Mouse (Mus musculus) midbrain, embryonic 12.5 days (tissue): ENCODE data around the gene Tmem108. TPM values are rescaled to one million over a fixed set of nuclear protein-coding genes. Genes with fewer than 3 reads are reported as not detected.

Experiments
- ATAC-seq: fragments of 200-750 bp; cut with Nextera tagmentation; 2 replicates; pipeline ENCODE4 v1.8.0; 2017; ENCODE audit warnings: low read depth, moderate TSS enrichment, moderate library complexity; ENCODE audit not compliant: low FRiP score
- H3K27ac ChIP-seq: fragments of 300-500 bp; sonication (generic); replicated peaks from 2 replicates; pipeline ENCODE4 v1.5.1; 2016; ENCODE audit warnings: mild to moderate bottlenecking
- H3K27me3 ChIP-seq: fragments of 300-500 bp; sonication (generic); 2 replicates; pipeline ENCODE4 v1.6.1; 2016; ENCODE audit warnings: mild to moderate bottlenecking
- H3K36me3 ChIP-seq: fragments of 300-500 bp; sonication (generic); 2 replicates; pipeline ENCODE4 v1.6.1; 2016
- H3K4me1 ChIP-seq: fragments of 300-500 bp; sonication (generic); 2 replicates; pipeline ENCODE4 v1.6.1; 2016
- H3K4me2 ChIP-seq: fragments of 300-500 bp; sonication (generic); replicated peaks from 2 replicates; pipeline ENCODE4 v1.6.1; 2016; ENCODE audit warnings: mild to moderate bottlenecking, moderate library complexity
- H3K4me3 ChIP-seq: fragments of 300-500 bp; sonication (generic); 2 replicates; pipeline ENCODE4 v1.5.1; 2016; ENCODE audit warnings: mild to moderate bottlenecking
- H3K9ac ChIP-seq: fragments of 300-500 bp; sonication (generic); replicated peaks from 2 replicates; pipeline ENCODE4 v1.6.1; 2016; ENCODE audit warnings: mild to moderate bottlenecking, moderate library complexity
- H3K9me3 ChIP-seq: fragments of 300-500 bp; sonication (generic); 2 replicates; pipeline ENCODE4 v1.6.1; 2016; ENCODE audit warnings: mild to moderate bottlenecking
- WGBS: fragments of 180-500 bp; shearing (Covaris S2); methylation state at CpG from one replicate; pipeline ENCODE4 v1.1.7; 2016; 5-methylcytosine and 5-hydroxymethylcytosine counted together
- polyA plus RNA-seq: library from polyadenylated mRNA; unstranded; fragments of >200 nt; fragmentation: Nextera tagmentation; extraction: Ambion mirVana; gene quantifications from 2 replicates; pipeline ENCODE4 v1.2.1, GENCODE M21; 2016

The Tmem108 gene
- 14.0 and 17.0 TPM in 2 replicates for polyA plus RNA-seq

GRCm38 (mm10) chr9:103761647-103762084 is at the start of gene Tmem108:
Gene Tmem108, minus strand, starts transcription at chr9:103761837.
- WGBS: under 1% methylated on average over 46 of the region's 51 CpGs
- H3K9me3 ChIP-seq: no peaks in the 10 kb centered on the region
- no peaks in the 10 kb centered on the region for H3K36me3 ChIP-seq
- peaks cover 21% of the 10 kb centered on the region for H3K4me1 ChIP-seq
- peak within 1 kb of the TSS; percentile 62 for H3K27ac ChIP-seq
- H3K27me3 ChIP-seq: peaks cover 36% of the 10 kb centered on the region
- H3K9ac ChIP-seq: peak within 1 kb of the TSS; percentile 74
- H3K4me3 ChIP-seq: peak within 1 kb of the TSS; percentile 68
- peak; percentile 97 for ATAC-seq
- peak within 1 kb of the TSS; percentile 91 for H3K4me2 ChIP-seq

GRCm38 (mm10) chr9:103789029-103789428 is 27.4 kb upstream of the Tmem108 start:
- no peak overlapping the region for H3K27ac ChIP-seq
- no peaks in the 10 kb centered on the region for H3K27me3 ChIP-seq
- ATAC-seq: no peak
- H3K9ac ChIP-seq: no peak overlapping the region
- H3K36me3 ChIP-seq: no peaks in the 10 kb centered on the region
- no peak overlapping the region for H3K4me3 ChIP-seq
- H3K4me2 ChIP-seq: no peak overlapping the region
- no peaks in the 10 kb centered on the region for H3K9me3 ChIP-seq
- no peaks in the 10 kb centered on the region for H3K4me1 ChIP-seq
- 64% methylated on average over 1 of the region's 1 CpGs for WGBS

DNA sequence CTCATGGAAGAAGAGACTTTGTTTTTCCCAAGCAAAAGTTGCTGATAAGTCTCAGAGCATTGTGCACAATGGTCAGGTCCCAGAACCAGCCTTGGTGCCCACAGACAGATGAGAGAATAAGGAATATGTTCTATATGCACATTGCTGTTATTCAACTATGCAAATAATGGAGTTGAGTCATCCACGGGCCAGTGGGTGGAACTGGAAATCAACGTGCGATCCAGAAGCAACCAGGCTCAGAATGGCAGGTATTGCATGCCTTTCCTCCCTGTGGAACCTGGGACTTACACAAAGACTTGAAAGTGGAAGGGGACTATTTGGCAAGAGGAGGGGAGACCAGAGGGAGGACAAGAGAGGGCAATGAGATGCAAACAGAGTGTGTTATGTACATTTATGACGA is 22.5 kb upstream of the Tmem108 start:
- WGBS: 91% methylated on average over 4 of the region's 4 CpGs
- no peak overlapping the region for H3K9ac ChIP-seq
- ATAC-seq: no peak
- H3K4me2 ChIP-seq: no peak overlapping the region
- H3K4me1 ChIP-seq: no peaks in the 10 kb centered on the region
- H3K27me3 ChIP-seq: no peaks in the 10 kb centered on the region
- H3K9me3 ChIP-seq: no peaks in the 10 kb centered on the region
- no peak overlapping the region for H3K27ac ChIP-seq
- H3K4me3 ChIP-seq: no peak overlapping the region
- H3K36me3 ChIP-seq: no peaks in the 10 kb centered on the region

DNA sequence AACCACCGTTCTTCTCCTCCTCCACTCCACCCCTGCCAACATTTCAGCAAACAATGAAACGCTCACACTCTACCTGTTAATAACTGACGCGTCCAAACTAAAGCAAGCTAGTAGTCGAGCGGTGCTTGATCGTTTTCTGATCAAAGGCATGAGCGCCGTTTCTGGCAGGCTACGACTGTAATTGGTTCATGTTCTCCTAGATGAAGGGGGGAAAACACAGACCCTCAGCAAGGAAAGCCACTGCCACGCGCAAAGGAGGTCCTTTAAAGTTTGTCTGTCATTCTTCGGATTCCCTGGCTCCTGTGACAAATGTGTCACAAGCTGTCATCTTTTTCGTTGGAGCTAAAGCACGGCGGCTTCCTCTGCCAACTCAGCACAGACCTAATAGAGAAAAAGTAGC is 21.6 kb upstream of the Tmem108 start:
- no peak for ATAC-seq
- H3K36me3 ChIP-seq: no peaks in the 10 kb centered on the region
- no peaks in the 10 kb centered on the region for H3K4me1 ChIP-seq
- H3K27me3 ChIP-seq: no peaks in the 10 kb centered on the region
- no peak overlapping the region for H3K27ac ChIP-seq
- H3K4me3 ChIP-seq: no peak overlapping the region
- H3K4me2 ChIP-seq: no peak overlapping the region
- no peak overlapping the region for H3K9ac ChIP-seq
- H3K9me3 ChIP-seq: no peaks in the 10 kb centered on the region
- WGBS: 88% methylated on average over 16 of the region's 16 CpGs

GRCm38 (mm10) chr9:103782306-103782705 is 20.7 kb upstream of the Tmem108 start:
- H3K27ac ChIP-seq: no peak overlapping the region
- H3K9me3 ChIP-seq: no peaks in the 10 kb centered on the region
- WGBS: 81% methylated on average over 7 of the region's 7 CpGs
- H3K4me1 ChIP-seq: no peaks in the 10 kb centered on the region
- H3K36me3 ChIP-seq: no peaks in the 10 kb centered on the region
- no peak overlapping the region for H3K4me3 ChIP-seq
- no peak overlapping the region for H3K9ac ChIP-seq
- no peaks in the 10 kb centered on the region for H3K27me3 ChIP-seq
- no peak for ATAC-seq
- no peak overlapping the region for H3K4me2 ChIP-seq

- no peak overlapping the region for H3K27ac ChIP-seq
- H3K4me2 ChIP-seq: no peak overlapping the region
- H3K9ac ChIP-seq: no peak overlapping the region
- H3K4me3 ChIP-seq: no peak overlapping the region
- whole genome bisulfite sequencing: 85% methylated on average over 7 of the region's 7 CpGs
- no peaks in the 10 kb centered on the region for H3K4me1 ChIP-seq
- H3K9me3 ChIP-seq: no peaks in the 10 kb centered on the region
- ATAC-seq: no peak
- H3K27me3 ChIP-seq: no peaks in the 10 kb centered on the region
- no peaks in the 10 kb centered on the region for H3K36me3 ChIP-seq
Observed at GRCm38 (mm10) chr9:103781407-103781806, 19.8 kb upstream of the Tmem108 start.

GRCm38 (mm10) chr9:103780598-103780997 is 19.0 kb upstream of the Tmem108 start:
- no peak overlapping the region for H3K4me3 ChIP-seq
- no peak for ATAC-seq
- no peaks in the 10 kb centered on the region for H3K27me3 ChIP-seq
- no peaks in the 10 kb centered on the region for H3K9me3 ChIP-seq
- H3K4me1 ChIP-seq: no peaks in the 10 kb centered on the region
- H3K27ac ChIP-seq: no peak overlapping the region
- WGBS: 91% methylated on average over 4 of the region's 4 CpGs
- no peak overlapping the region for H3K9ac ChIP-seq
- H3K36me3 ChIP-seq: no peaks in the 10 kb centered on the region
- no peak overlapping the region for H3K4me2 ChIP-seq

- Histone ChIP-seq H3K9ac (no peak overlapping the region), H3K27ac (no peak overlapping the region), H3K4me3 (no peak overlapping the region), H3K4me2 (no peak overlapping the region), H3K27me3 (no peaks in the 10 kb centered on the region), H3K9me3 (no peaks in the 10 kb centered on the region), H3K4me1 (no peaks in the 10 kb centered on the region), H3K36me3 (no peaks in the 10 kb centered on the region)
- ATAC-seq: no peak
- WGBS: 55% methylated on average over 1 of the region's 1 CpGs
Observed at GRCm38 (mm10) chr9:103778185-103778584, 16.5 kb upstream of the Tmem108 start.

GRCm38 (mm10) chr9:103761151-103761571 is 476 bp downstream of the Tmem108 start:
- Histone ChIP-seq H3K27ac (peak overlapping the region; percentile 62), H3K4me1 (peaks cover 21% of the 10 kb centered on the region), H3K4me2 (peak overlapping the region; percentile 91), H3K36me3 (no peaks in the 10 kb centered on the region), H3K9ac (peak overlapping the region; percentile 74), H3K9me3 (no peaks in the 10 kb centered on the region), H3K4me3 (peak overlapping the region; percentile 68), H3K27me3 (peaks cover 36% of the 10 kb centered on the region)
- peak; percentile 42 for ATAC-seq
- WGBS: under 1% methylated on average over 30 of the region's 30 CpGs

GRCm38 (mm10) chr9:103760356-103760755 is 1.3 kb downstream of the Tmem108 start:
- no peak for ATAC-seq
- H3K4me1 ChIP-seq: peaks cover 21% of the 10 kb centered on the region
- WGBS: 33% methylated on average over 8 of the region's 8 CpGs
- H3K27me3 ChIP-seq: peaks cover 36% of the 10 kb centered on the region
- peak overlapping the region; percentile 68 for H3K4me3 ChIP-seq
- H3K36me3 ChIP-seq: no peaks in the 10 kb centered on the region
- H3K9ac ChIP-seq: no peak overlapping the region
- H3K4me2 ChIP-seq: peak overlapping the region; percentile 91
- no peaks in the 10 kb centered on the region for H3K9me3 ChIP-seq
- no peak overlapping the region for H3K27ac ChIP-seq

DNA sequence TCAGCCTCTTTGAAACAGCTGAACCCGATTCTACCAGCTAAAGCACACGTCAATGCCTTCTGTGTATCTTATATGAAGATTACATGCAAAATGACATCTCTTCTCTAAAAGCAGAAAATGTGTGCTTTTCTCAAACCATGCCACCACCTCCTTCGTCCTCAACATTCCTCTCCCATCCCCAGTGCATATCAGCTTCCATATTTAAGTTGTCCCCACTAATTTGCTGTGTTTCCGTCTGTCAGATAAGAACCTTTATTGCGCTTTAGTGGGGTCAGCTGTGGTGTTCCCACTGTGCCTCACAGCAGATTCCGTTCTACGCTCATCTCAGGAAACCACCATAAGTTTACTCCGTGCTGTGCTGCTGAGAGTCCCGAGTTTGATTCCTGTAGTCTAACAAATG is 1.8 kb downstream of the Tmem108 start:
- H3K36me3 ChIP-seq: no peaks in the 10 kb centered on the region
- peaks cover 21% of the 10 kb centered on the region for H3K4me1 ChIP-seq
- H3K27ac ChIP-seq: no peak overlapping the region
- ATAC-seq: no peak
- H3K9ac ChIP-seq: no peak overlapping the region
- H3K4me3 ChIP-seq: peak overlapping the region; percentile 23; the same call in 1 of the 2 replicates
- H3K27me3 ChIP-seq: peaks cover 36% of the 10 kb centered on the region
- H3K9me3 ChIP-seq: no peaks in the 10 kb centered on the region
- 36% methylated on average over 9 of the region's 9 CpGs for WGBS
- H3K4me2 ChIP-seq: peak overlapping the region; percentile 91

GRCm38 (mm10) chr9:103758930-103759695 is 2.5 kb downstream of the Tmem108 start:
- Histone ChIP-seq H3K36me3 (no peaks in the 10 kb centered on the region), H3K4me3 (peak overlapping the region; percentile 23; the same call in 1 of the 2 replicates), H3K9me3 (no peaks in the 10 kb centered on the region), H3K27me3 (peaks cover 36% of the 10 kb centered on the region), H3K27ac (no peak overlapping the region), H3K4me2 (peak overlapping the region; percentile 91), H3K4me1 (peaks cover 21% of the 10 kb centered on the region), H3K9ac (no peak overlapping the region; the same call in 1 of the 2 replicates)
- ATAC-seq: no peak
- WGBS: 9% methylated on average over 20 of the region's 20 CpGs
